Mouse (Mus musculus): ENCODE data around the gene Sbp. TPM values are rescaled to one million over a fixed set of nuclear protein-coding genes. Genes with fewer than 3 reads are reported as not detected.
A peak's percentile ranks its signal among the peaks of the same experiment; 100 is the strongest.

Sbp gene
- polyA plus RNA-seq, 1 experiment from 2014 or later = not detected

- Histone ChIP-seq H3K27me3 (no peaks in the 10 kb centered on the region), H3K36me3 (replicated peaks) (no peaks in the 10 kb centered on the region), H3K27ac (no peak overlapping the region), H3K9ac (no peak overlapping the region), H3K4me2 (no peak overlapping the region), H3K9me3 (no peaks in the 10 kb centered on the region), H3K4me3 (replicated peaks) (no peak overlapping the region), H3K4me1 (peaks cover 6% of the 10 kb centered on the region)
- ATAC-seq (ENCODE audit: low FRiP score) = no peak
- WGBS = 87% methylated on average over 10 of the region's 10 CpGs
Measured at GRCm38 (mm10) chr17:23966658-23967401, 25.4 kb downstream of the Sbp start.

GRCm38 (mm10) chr17:23968780-23969179, 27.3 kb downstream of the Sbp start:
- Histone ChIP-seq H3K4me1 (peaks cover 6% of the 10 kb centered on the region), H3K9ac (no peak overlapping the region), H3K4me3 (replicated peaks) (no peak overlapping the region), H3K36me3 (replicated peaks) (no peaks in the 10 kb centered on the region), H3K27ac (no peak overlapping the region), H3K27me3 (no peaks in the 10 kb centered on the region), H3K9me3 (no peaks in the 10 kb centered on the region), H3K4me2 (no peak overlapping the region)
- WGBS = 51% methylated on average over 2 of the region's 2 CpGs
- ATAC-seq (ENCODE audit: low FRiP score) = no peak

GRCm38 (mm10) chr17:23969231-23969630, 27.8 kb downstream of the Sbp start:
- Histone ChIP-seq H3K36me3 (replicated peaks) (no peaks in the 10 kb centered on the region), H3K27ac (no peak overlapping the region), H3K9ac (no peak overlapping the region), H3K4me2 (no peak overlapping the region), H3K4me3 (replicated peaks) (no peak overlapping the region), H3K27me3 (no peaks in the 10 kb centered on the region), H3K9me3 (no peaks in the 10 kb centered on the region), H3K4me1 (peaks cover 6% of the 10 kb centered on the region)
- ATAC-seq (ENCODE audit: low FRiP score) = no peak
- 0% methylated on average over 1 of the region's 1 CpGs for WGBS

GRCm38 (mm10) chr17:23971315-23971714, 29.8 kb downstream of the Sbp start:
- Histone ChIP-seq H3K9ac (no peak overlapping the region), H3K36me3 (replicated peaks) (no peaks in the 10 kb centered on the region), H3K4me2 (no peak overlapping the region), H3K9me3 (no peaks in the 10 kb centered on the region), H3K4me3 (replicated peaks) (no peak overlapping the region), H3K27me3 (no peaks in the 10 kb centered on the region), H3K27ac (no peak overlapping the region), H3K4me1 (no peaks in the 10 kb centered on the region)
- WGBS = 83% methylated on average over 9 of the region's 9 CpGs
- no peak for ATAC-seq (ENCODE audit: low FRiP score)

- Histone ChIP-seq H3K9me3 (no peaks in the 10 kb centered on the region), H3K9ac (no peak overlapping the region), H3K27me3 (no peaks in the 10 kb centered on the region), H3K4me1 (peaks cover 4% of the 10 kb centered on the region; the same call in 1 of the 2 replicates), H3K4me3 (replicated peaks) (no peak overlapping the region), H3K27ac (no peak overlapping the region), H3K4me2 (no peak overlapping the region), H3K36me3 (replicated peaks) (no peaks in the 10 kb centered on the region)
- ATAC-seq (ENCODE audit: low FRiP score) = no peak
- WGBS = 80% methylated on average over 4 of the region's 4 CpGs
Measured at GRCm38 (mm10) chr17:23976665-23977064, 35.2 kb downstream of the Sbp start.

- Histone ChIP-seq H3K9me3 (no peaks in the 10 kb centered on the region), H3K4me2 (no peak overlapping the region), H3K9ac (no peak overlapping the region), H3K36me3 (replicated peaks) (no peaks in the 10 kb centered on the region), H3K27me3 (no peaks in the 10 kb centered on the region), H3K4me1 (peaks cover 4% of the 10 kb centered on the region; the same call in 1 of the 2 replicates), H3K4me3 (replicated peaks) (no peak overlapping the region), H3K27ac (no peak overlapping the region)
- 71% methylated on average over 3 of the region's 3 CpGs for WGBS
- no peak for ATAC-seq (ENCODE audit: low FRiP score)
Measured at GRCm38 (mm10) chr17:23979471-23979870, 38.0 kb downstream of the Sbp start.

GRCm38 (mm10) chr17:23980297-23980909, 38.9 kb downstream of the Sbp start, which contains the start of gene Prss30:
Gene Prss30 (minus strand): TSS chr17:23980566.
- Histone ChIP-seq H3K4me2 (no peak within 1 kb of the TSS), H3K27me3 (no peaks in the 10 kb centered on the region), H3K27ac (no peak within 1 kb of the TSS), H3K4me3 (replicated peaks) (no peak within 1 kb of the TSS), H3K4me1 (peaks cover 4% of the 10 kb centered on the region; the same call in 1 of the 2 replicates), H3K9ac (no peak within 1 kb of the TSS), H3K36me3 (replicated peaks) (no peaks in the 10 kb centered on the region), H3K9me3 (no peaks in the 10 kb centered on the region)
- ATAC-seq (ENCODE audit: low FRiP score) = no peak
- 86% methylated on average over 10 of the region's 10 CpGs for WGBS

GRCm38 (mm10) chr17:23982912-23983311, 41.4 kb downstream of the Sbp start:
- no peak for ATAC-seq (ENCODE audit: low FRiP score)
- WGBS = 80% methylated on average over 4 of the region's 4 CpGs
- Histone ChIP-seq H3K36me3 (replicated peaks) (no peaks in the 10 kb centered on the region), H3K4me2 (no peak overlapping the region), H3K4me3 (replicated peaks) (no peak overlapping the region), H3K27ac (no peak overlapping the region), H3K9ac (no peak overlapping the region), H3K4me1 (peaks cover 8% of the 10 kb centered on the region; the same call in 1 of the 2 replicates), H3K27me3 (no peaks in the 10 kb centered on the region), H3K9me3 (no peaks in the 10 kb centered on the region)

GRCm38 (mm10) chr17:23984989-23985388, 43.5 kb downstream of the Sbp start:
- no peak overlapping the region for H3K4me3 ChIP-seq (replicated peaks)
- no peak overlapping the region for H3K27ac ChIP-seq
- no peak for ATAC-seq (ENCODE audit: low FRiP score)
- H3K4me2 ChIP-seq = no peak overlapping the region
- H3K36me3 ChIP-seq (replicated peaks) = no peaks in the 10 kb centered on the region
- no peaks in the 10 kb centered on the region for H3K9me3 ChIP-seq
- H3K27me3 ChIP-seq = no peaks in the 10 kb centered on the region; the same call in 1 of the 2 replicates
- WGBS = 88% methylated on average over 1 of the region's 1 CpGs
- peaks cover 4% of the 10 kb centered on the region; the same call in 1 of the 2 replicates for H3K4me1 ChIP-seq
- no peak overlapping the region for H3K9ac ChIP-seq

GRCm38 (mm10) chr17:23989802-23990201, 48.3 kb downstream of the Sbp start:
- Histone ChIP-seq H3K27me3 (no peaks in the 10 kb centered on the region; the same call in 1 of the 2 replicates), H3K4me1 (peaks cover 13% of the 10 kb centered on the region), H3K9me3 (no peaks in the 10 kb centered on the region), H3K4me2 (no peak overlapping the region), H3K9ac (no peak overlapping the region), H3K27ac (no peak overlapping the region), H3K36me3 (replicated peaks) (no peaks in the 10 kb centered on the region), H3K4me3 (replicated peaks) (no peak overlapping the region)
- no peak for ATAC-seq (ENCODE audit: low FRiP score)
- WGBS = 50% methylated on average over 2 of the region's 2 CpGs

- H3K36me3 ChIP-seq (replicated peaks) = no peaks in the 10 kb centered on the region
- peaks cover 5% of the 10 kb centered on the region for H3K27me3 ChIP-seq
- peak; percentile 75 for ATAC-seq (ENCODE audit: low FRiP score)
- H3K4me1 ChIP-seq = peaks cover 10% of the 10 kb centered on the region
- H3K9ac ChIP-seq = 0 out of 2 replicates have a peak overlapping the region, but pooled peaks have one; percentile 46
- no peak overlapping the region for H3K27ac ChIP-seq
- peak overlapping the region; percentile 27 for H3K4me3 ChIP-seq (replicated peaks)
- WGBS = 70% methylated on average over 9 of the region's 9 CpGs
- no peaks in the 10 kb centered on the region for H3K9me3 ChIP-seq
- H3K4me2 ChIP-seq = peak overlapping the region; percentile 51
Measured at GRCm38 (mm10) chr17:23992789-23993553, 51.5 kb downstream of the Sbp start.

All from forebrain, embryonic 12.5 days (tissue).